Mouse (Mus musculus) ES-E14 (cell line): Measurements from ENCODE around the gene Nrxn3.

Experiments used
- CHD2 ChIP-seq: IDR thresholded peaks from 2 replicates; pipeline ENCODE4 v1.6.1; 2014; ENCODE audit warnings: mild to moderate bottlenecking, low read depth, low read length, inconsistent platforms
- HCFC1 ChIP-seq: IDR thresholded peaks from 2 replicates; pipeline ENCODE4 v1.6.1; 2012; ENCODE audit warnings: low read length, inconsistent platforms, borderline replicate concordance; ENCODE audit not compliant: insufficient read depth
- ZC3H11A ChIP-seq: IDR thresholded peaks from 2 replicates; pipeline ENCODE4 v1.6.1; 2012; ENCODE audit warnings: low read depth, mild to moderate bottlenecking, inconsistent platforms, low read length, borderline replicate concordance
- ZNF384 ChIP-seq: IDR thresholded peaks from 2 replicates; pipeline ENCODE4 v1.6.1; 2012; ENCODE audit warnings: low read depth, low read length, inconsistent platforms

DNA sequence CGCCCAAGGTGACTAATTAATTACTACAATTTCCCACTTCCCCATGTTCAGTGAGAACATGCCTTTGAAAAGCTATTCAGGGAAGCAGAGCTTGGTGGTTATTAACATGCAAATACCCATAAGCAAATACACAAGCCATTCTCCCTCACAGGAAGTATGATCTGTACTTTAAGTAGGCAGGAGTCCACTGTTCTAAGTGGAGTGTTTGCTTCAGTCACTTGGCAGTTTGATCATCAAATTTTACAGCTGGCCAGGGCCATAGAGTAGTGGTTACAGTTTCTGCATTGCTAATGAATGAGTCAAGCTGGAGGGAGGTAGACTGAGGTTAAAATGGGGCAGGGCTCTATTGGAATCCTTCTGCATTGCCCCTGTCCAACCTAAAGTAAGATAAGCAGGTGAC is 1120.2 kb downstream of the Nrxn3 start:
- TF ChIP-seq CHD2 (no peak), ZNF384 (no peak), HCFC1 (no peak), ZC3H11A (no peak)
